Mouse (Mus musculus) kidney, postnatal 0 days (tissue): ENCODE data around the gene Pdlim7. TPM values are rescaled to one million over a fixed set of nuclear protein-coding genes. Genes with fewer than 3 reads are reported as not detected.

Experiments used
- ATAC-seq: fragments of 200-750 bp; cut with Nextera tagmentation; replicated peaks from 2 replicates; pipeline ENCODE4 v1.8.0; 2017; ENCODE audit warnings: low read depth, moderate number of reproducible peaks, moderate TSS enrichment, moderate library complexity; ENCODE audit not compliant: low FRiP score
- DNase-seq: peaks from one replicate; pipeline ENCODE4 v3.0.0-alpha.2; 2016; ENCODE audit warnings: low spot score
- H3K27ac ChIP-seq: fragments of 300-500 bp; sonication (generic); 2 replicates; pipeline ENCODE4 v1.5.1; 2014; ENCODE audit warnings: mild to moderate bottlenecking
- H3K27me3 ChIP-seq: fragments of 300-500 bp; sonication (generic); 2 replicates; pipeline ENCODE4 v1.6.1; 2014; ENCODE audit warnings: low read length, mixed read lengths; ENCODE audit not compliant: insufficient read depth
- H3K36me3 ChIP-seq: fragments of 300-500 bp; sonication (generic); 2 replicates; pipeline ENCODE4 v1.6.1; 2014; ENCODE audit warnings: low read length, mixed read lengths; ENCODE audit not compliant: insufficient read depth
- H3K4me1 ChIP-seq: fragments of 300-500 bp; sonication (generic); replicated peaks from 2 replicates; pipeline ENCODE4 v1.6.1; 2014; ENCODE audit warnings: antibody characterized with exemption, low read length, mixed read lengths; ENCODE audit not compliant: insufficient read depth
- H3K4me2 ChIP-seq: fragments of 300-500 bp; sonication (generic); 2 replicates; pipeline ENCODE4 v1.6.1; 2014; ENCODE audit warnings: mild to moderate bottlenecking, low read length, moderate library complexity, mixed read lengths
- H3K4me3 ChIP-seq: fragments of 300-500 bp; sonication (generic); replicated peaks from 2 replicates; pipeline ENCODE4 v1.5.1; 2014; ENCODE audit warnings: low read depth, low read length
- H3K9ac ChIP-seq: fragments of 300-500 bp; sonication (generic); 2 replicates; pipeline ENCODE4 v1.6.1; 2014; ENCODE audit warnings: low read depth, low read length
- H3K9me3 ChIP-seq: fragments of 300-500 bp; sonication (generic); replicated peaks from 2 replicates; pipeline ENCODE4 v1.6.1; 2016; ENCODE audit warnings: low read length, inconsistent platforms, mixed read lengths
- CTCF ChIP-seq: IDR thresholded peaks from 2 replicates; pipeline ENCODE4 v1.5.1; 2016; ENCODE audit warnings: antibody characterized with exemption, low read depth, mild to moderate bottlenecking, moderate library complexity
- WGBS: fragments of 180-500 bp; shearing (Covaris S2); extraction: QIAGEN DNeasy Blood & Tissue Kit; methylation state at CpG from one replicate; pipeline ENCODE4 v1.1.7; 2014; 5-methylcytosine and 5-hydroxymethylcytosine counted together
- polyA plus RNA-seq: library from polyadenylated mRNA; unstranded; fragments of >200 nt; fragmentation: Nextera tagmentation; extraction: Ambion mirVana; gene quantifications from 2 replicates; pipeline ENCODE4 v1.2.1, GENCODE M21; 2015

Gene Pdlim7
- polyA plus RNA-seq, 1 experiment from 2014 or later: 112 TPM

DNA sequence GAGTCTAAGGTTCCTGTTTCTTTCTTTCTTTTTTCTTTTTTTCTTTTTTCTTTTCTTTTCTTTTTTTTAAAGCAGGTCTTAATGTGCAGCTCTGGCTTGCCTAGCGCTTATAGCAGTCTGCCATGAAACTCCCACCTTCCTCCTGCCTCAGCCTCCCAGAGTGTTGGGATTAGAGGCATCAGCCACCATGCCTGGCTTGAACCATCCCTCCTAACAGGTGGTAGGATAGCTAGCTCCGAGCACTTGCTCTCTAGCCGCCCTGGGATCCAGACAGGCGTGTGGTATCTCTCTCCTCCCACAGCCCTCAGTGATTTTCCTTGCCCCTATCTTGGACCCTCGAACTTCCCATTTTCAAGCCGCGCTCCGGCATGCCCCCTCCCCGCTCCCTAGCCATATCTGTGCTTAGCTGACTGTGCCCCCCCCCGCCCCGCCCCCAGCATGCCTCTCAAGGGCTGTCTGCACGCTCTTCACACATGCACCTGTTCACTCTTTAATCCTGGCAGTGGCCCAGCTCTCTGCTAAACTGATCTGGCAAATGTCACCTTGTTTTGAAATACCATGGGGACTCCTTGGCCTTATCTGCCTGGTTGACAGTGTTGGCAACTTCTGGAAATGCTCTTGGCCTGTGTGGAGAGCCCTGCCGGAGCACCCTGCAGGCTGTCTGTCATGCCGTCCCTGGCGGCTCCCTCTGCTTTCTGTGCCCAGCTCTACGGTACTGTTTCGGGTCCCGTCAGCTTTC lies 18.4 kb downstream of the Pdlim7 start:
- DNase-seq (no peak), ATAC-seq (no peak)
- Histone ChIP-seq H3K9me3 (no peaks in the 10 kb centered on the region), H3K4me2 (no peak overlapping the region), H3K36me3 (peaks cover 13% of the 10 kb centered on the region; the same call in 1 of the 2 replicates), H3K4me3 (no peak overlapping the region), H3K27ac (no peak overlapping the region), H3K4me1 (no peaks in the 10 kb centered on the region), H3K27me3 (no peaks in the 10 kb centered on the region), H3K9ac (no peak overlapping the region)
- no peak for TF ChIP-seq CTCF
- WGBS: 28% methylated on average over 18 of the region's 18 CpGs

DNA sequence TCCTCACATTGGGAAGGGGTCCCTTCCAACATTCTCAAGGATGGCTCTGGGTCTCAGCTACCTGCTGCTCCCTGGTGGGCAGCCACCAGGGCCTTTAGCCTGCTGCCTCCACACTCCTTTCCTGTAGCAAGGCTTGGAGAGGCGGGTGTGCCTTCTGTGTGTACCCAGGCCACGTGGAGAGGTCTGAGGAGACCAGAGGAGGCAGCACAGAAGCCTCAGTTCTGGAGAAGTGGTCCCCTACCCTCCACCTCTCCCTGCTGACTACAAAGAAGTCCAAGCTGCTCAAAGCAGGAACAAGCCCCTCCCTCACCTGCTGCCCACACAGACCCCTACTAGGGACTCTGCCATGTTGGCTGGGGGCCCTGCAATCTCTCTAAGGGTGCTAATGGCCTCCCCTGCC lies 19.2 kb downstream of the Pdlim7 start:
- DNase-seq: no peak
- Histone ChIP-seq H3K27ac (no peak overlapping the region), H3K4me3 (no peak overlapping the region), H3K27me3 (no peaks in the 10 kb centered on the region), H3K9me3 (no peaks in the 10 kb centered on the region), H3K36me3 (peaks cover 10% of the 10 kb centered on the region; the same call in 1 of the 2 replicates), H3K4me1 (no peaks in the 10 kb centered on the region), H3K4me2 (no peak overlapping the region), H3K9ac (no peak overlapping the region)
- 18% methylated on average over 2 of the region's 2 CpGs for WGBS
- no peak for TF ChIP-seq CTCF
- ATAC-seq: no peak

DNA sequence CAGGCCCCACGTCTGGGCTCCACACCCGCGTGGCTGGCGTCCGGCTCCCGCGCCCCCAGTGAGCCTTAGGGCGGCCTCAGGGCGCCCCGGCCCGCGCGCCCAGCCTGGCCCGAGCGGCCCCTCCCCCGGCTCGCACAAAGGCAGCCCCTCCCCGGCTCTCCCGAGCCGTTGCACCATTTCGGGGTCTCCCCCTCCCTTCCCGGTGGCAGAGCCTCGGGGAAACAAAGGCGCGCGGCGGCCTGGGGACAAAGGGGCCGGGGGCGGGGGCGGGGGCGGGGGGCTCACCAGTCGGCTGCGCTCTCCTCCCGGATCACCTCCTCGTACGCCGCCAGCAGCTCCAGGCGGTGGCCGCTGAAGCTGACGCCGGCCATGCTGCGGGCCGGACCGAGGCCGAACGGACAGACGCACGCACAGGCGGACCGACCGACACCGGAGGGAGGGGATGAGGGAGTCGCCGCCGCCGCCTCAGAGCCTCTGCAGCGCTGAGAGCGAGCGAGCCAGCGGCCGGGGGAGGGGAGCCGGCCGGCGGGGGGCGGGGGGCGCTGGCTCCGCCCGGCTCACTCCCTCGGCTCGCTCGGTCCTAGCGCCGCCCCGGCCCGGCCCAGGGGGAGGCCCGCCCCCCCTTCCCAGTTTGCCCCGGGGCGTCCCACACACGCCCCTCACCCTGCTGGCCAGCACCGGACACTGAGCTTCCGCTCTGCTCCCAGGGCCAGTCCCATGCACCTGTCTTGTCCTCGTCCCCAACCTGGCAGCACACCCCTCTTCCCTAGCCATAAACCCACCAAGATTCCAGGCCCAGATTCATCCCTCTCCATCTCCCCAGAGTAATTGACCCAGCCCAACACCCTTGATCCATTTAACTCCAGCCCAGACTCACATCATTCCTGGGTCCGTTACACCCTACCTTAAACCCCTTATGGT lies 25.6 kb downstream of the Pdlim7 start, which contains the start of gene Dbn1:
Dbn1 (minus strand) TSS at position 534 of the 921 bp plus-strand sequence.
- DNase-seq: peak; percentile 78
- Histone ChIP-seq H3K27ac (peak within 1 kb of the TSS; percentile 89), H3K4me2 (peak within 1 kb of the TSS; percentile 96), H3K27me3 (no peaks in the 10 kb centered on the region), H3K4me1 (peaks cover 24% of the 10 kb centered on the region; the same call in 1 of the 2 replicates), H3K4me3 (peak within 1 kb of the TSS; percentile 93), H3K36me3 (no peaks in the 10 kb centered on the region), H3K9ac (peak within 1 kb of the TSS; percentile 97), H3K9me3 (no peaks in the 10 kb centered on the region)
- WGBS: under 1% methylated on average over 66 of the region's 83 CpGs
- ATAC-seq: peak; percentile 70
- TF ChIP-seq CTCF: peak; percentile 10; the same call in 1 of the 2 replicates

DNA sequence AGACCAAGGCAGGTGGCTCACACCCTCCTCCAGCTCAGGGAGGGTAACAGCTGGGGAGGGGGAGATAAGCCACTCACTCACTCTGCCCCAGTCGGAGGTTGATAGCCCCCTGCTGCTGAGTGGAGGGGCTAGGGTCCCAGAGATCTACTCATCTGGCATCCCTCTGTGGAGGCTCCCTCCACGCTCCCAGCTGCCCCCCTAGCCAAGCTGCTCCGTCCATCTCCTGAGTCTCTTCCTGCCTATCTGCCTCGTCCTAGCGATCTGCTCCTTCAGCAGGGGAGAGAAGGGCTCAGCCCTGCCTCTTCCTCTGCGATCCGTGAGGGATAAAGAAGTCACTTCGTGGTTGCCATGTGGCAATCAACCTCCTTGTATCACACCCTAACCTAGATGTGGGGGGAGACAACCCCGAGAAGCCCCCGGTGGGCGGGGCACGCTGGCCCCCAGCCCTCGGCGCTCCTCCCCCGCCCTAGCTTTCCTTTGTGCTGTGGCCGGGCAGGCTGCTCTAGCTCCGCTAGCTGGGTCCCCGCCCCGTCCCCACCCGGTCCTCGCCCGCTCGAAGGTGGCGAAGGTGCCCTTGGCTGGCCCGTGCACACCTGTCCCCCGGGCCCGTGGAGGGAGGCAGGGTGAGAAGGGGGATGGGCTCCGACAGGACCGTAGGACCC lies 26.4 kb downstream of the Pdlim7 start:
- under 1% methylated on average over 29 of the region's 29 CpGs for WGBS
- peaks cover 29% of the 10 kb centered on the region; the same call in 1 of the 2 replicates for H3K4me1 ChIP-seq

DNA sequence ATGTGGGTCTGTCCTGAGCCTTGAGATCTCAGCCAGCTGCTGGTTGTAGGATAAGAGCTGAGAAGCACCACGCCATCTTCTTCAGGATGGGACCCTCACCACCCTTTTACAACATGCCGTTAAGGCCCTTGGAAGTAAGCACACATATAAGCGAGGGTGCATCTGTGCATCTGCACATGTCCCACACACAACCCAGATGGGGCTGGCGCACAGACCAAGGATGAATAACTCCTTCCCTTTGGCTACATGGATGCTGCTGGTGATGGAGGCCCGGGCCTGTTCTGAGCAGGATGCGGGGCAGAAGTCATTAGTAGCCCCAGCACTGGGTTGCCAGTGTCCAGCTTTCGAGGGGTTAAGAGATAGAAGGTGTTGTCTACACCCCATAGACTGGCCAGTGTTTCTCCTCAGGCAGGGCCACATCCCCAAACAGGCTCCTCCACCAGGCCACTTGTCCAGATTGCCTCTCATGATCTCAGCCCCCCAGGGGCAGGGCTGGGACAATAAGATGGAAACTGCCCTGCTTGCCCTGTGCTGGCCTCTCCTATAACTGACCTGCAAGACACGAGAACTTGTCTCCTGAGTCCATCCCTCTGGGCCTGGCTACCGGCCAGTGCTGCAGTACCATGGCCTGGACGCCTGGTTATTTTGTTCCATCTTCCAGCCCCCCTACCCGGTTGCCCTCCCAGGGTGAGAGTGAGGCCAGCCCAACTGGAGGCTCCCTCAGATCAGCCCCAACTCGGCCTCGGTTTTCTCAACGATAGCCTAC lies 27.3 kb downstream of the Pdlim7 start:
- no peaks in the 10 kb centered on the region for H3K9me3 ChIP-seq
- peak overlapping the region; percentile 96 for H3K4me2 ChIP-seq
- ATAC-seq (no peak), DNase-seq (no peak)
- TF ChIP-seq CTCF: no peak
- H3K4me1 ChIP-seq: peaks cover 29% of the 10 kb centered on the region; the same call in 1 of the 2 replicates
- H3K27ac ChIP-seq: no peak overlapping the region
- H3K27me3 ChIP-seq: no peaks in the 10 kb centered on the region
- H3K4me3 ChIP-seq: peak overlapping the region; percentile 93
- WGBS: 33% methylated on average over 14 of the region's 14 CpGs
- H3K36me3 ChIP-seq: peaks cover 7% of the 10 kb centered on the region; the same call in 1 of the 2 replicates
- peak overlapping the region; percentile 97; the same call in 1 of the 2 replicates for H3K9ac ChIP-seq

More for the DNA sequence above, 26.4 kb downstream of the Pdlim7 start:
- Histone ChIP-seq H3K4me3 (peak overlapping the region; percentile 93), H3K36me3 (peaks cover under 1% of the 10 kb centered on the region; the same call in 1 of the 2 replicates), H3K9ac (peak overlapping the region; percentile 97), H3K9me3 (no peaks in the 10 kb centered on the region), H3K27ac (peak overlapping the region; percentile 89), H3K4me2 (peak overlapping the region; percentile 96), H3K27me3 (no peaks in the 10 kb centered on the region)
- DNase-seq (peak; percentile 67), ATAC-seq (peak; percentile 23; the same call in 1 of the 2 replicates)
- no peak for TF ChIP-seq CTCF
